Mouse (Mus musculus): ENCODE results near the gene Gm11757. TPM values are rescaled to one million over a fixed set of nuclear protein-coding genes. Genes with fewer than 3 reads are reported as not detected.

Gene Gm11757
- not detected for total RNA-seq (2023)

GRCm38 (mm10) chr4:73891012-73891411 lies at the start of gene Gm11757:
Gene Gm11757, minus strand, starts transcription at chr4:73891112.

DNA sequence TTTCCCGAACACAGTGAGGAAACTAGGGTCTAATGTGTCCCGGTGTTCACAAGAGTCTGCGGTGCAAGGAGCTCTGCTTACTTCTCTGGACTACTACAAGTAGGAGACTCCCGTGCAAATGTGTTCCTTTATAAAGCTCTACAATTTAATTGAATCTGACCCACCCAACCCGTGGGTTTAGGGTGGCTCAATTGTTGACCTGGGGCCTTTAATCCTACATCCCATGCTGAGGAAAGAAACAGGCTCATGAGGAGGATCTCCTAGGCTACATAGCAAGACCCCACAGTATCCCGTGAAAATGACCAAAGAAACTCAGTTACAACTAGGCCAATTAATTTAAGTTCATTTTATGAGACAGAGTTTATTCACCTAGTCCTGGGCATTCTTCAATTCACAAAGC lies 29.7 kb upstream of the Gm11757 start, which contains the start of gene Gm11756:
Gene Gm11756, minus strand, starts transcription at position 101 of the 400 bp plus-strand sequence.

DNA sequence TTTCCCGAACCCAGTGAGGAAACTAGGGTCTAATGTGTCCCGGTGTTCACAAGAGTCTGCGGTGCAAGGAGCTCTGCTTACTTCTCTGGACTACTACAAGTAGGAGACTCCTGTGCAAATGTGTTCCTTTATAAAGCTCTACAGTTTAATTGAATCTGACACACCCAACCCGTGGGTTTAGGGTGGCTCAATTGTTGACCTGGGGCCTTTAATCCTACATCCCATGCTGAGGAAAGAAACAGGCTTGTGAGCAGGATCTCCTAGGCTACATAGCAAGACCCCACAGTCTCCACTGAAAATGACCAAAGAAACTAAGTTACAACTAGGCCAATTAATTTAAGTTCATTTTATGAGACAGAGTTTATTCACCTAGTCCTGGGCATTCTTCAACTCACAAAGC lies 14.9 kb upstream of the Gm11757 start, which contains the start of gene Gm13871:
Gene Gm13871, minus strand, starts transcription at position 101 of the 400 bp plus-strand sequence.

GRCm38 (mm10) chr4:73876166-73876565 lies 14.7 kb downstream of the Gm11757 start, which contains the start of gene Gm11758:
Gene Gm11758, minus strand, starts transcription at chr4:73876266.

Other genes with a start within 250 kb of the Gm11757 start
- gene Gm11239, start 222.8 kb downstream of the Gm11757 start, total RNA-seq (2023): not detected
- gene Gm428, start 207.6 kb downstream of the Gm11757 start, total RNA-seq (2023): not detected
- gene Rasef, start 100.1 kb downstream of the Gm11757 start, total RNA-seq (2023): not detected
- not detected for gene Gm11758, start 14.8 kb downstream of the Gm11757 start, total RNA-seq (2023)
- not detected for gene Gm13871, start 14.8 kb upstream of the Gm11757 start, total RNA-seq (2023)
- not detected for gene Gm11756, start 29.6 kb upstream of the Gm11757 start, total RNA-seq (2023)
- gene 2310002L09Rik, start 59.7 kb upstream of the Gm11757 start, total RNA-seq (2023): not detected
- not detected for gene Frmd3, start 122.3 kb upstream of the Gm11757 start, total RNA-seq (2023)